Mouse (Mus musculus): Measurements from ENCODE around the gene Unc50. TPM values are rescaled to one million over a fixed set of nuclear protein-coding genes. Genes with fewer than 3 reads are reported as not detected.

Gene Unc50
- polyA plus RNA-seq, 1 experiment: 49.1 TPM

- no peak overlapping the region for H3K27ac ChIP-seq (ENCODE audit: control insufficient read depth, insufficient read depth, low read length)
Observed at GRCm38 (mm10) chr1:37474634-37475190, 44.8 kb downstream of the Unc50 start.

DNA sequence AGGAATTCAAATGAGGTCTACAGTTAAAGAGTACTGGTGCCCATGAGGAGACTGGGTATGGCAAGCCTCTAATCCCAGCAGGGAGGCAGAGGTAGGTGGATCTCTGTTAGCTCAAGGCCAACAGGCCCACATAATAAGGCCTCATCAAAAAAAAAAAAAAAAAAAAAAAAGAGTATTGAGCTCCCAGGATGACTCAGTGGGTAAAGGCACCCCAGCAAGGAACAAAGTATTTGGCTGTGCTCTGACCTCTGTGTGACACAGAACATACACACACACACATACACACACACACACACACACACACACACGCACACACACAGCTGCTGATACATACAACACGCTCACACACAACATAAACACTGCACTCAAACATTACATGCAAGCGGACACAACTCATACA lies 45.4 kb downstream of the Unc50 start:
- Histone ChIP-seq H3K4me1 (replicated peaks; ENCODE audit: control insufficient read depth, insufficient read depth, low read length) (peaks cover 64% of the 10 kb centered on the region), H3K4me3 (ENCODE audit: control insufficient read depth, insufficient read depth, low read length) (no peak overlapping the region), H3K36me3 (ENCODE audit: control insufficient read depth, insufficient read depth, low read length) (no peaks in the 10 kb centered on the region), H3K27ac (ENCODE audit: control insufficient read depth, insufficient read depth, low read length) (no peak overlapping the region), H3K27me3 (ENCODE audit: control insufficient read depth, insufficient read depth, low read length) (no peaks in the 10 kb centered on the region)
- TF ChIP-seq POLR2A (IDR thresholded peaks at IDR 0.05; ENCODE audit: control insufficient read depth, extremely low read depth, insufficient read depth, low read length, poor library complexity) (no peak), CTCF (IDR thresholded peaks at IDR 0.05; ENCODE audit: borderline replicate concordance, control insufficient read depth, extremely low read depth, insufficient read depth, low read length, poor library complexity) (no peak)
- 91% methylated on average over 3 of the region's 3 CpGs for WGBS
- no peak for DNase-seq

More at GRCm38 (mm10) chr1:37474634-37475190, 44.8 kb downstream of the Unc50 start:
- no peak for DNase-seq
- Histone ChIP-seq H3K4me3 (ENCODE audit: control insufficient read depth, insufficient read depth, low read length) (no peak overlapping the region), H3K27me3 (ENCODE audit: control insufficient read depth, insufficient read depth, low read length) (no peaks in the 10 kb centered on the region), H3K36me3 (ENCODE audit: control insufficient read depth, insufficient read depth, low read length) (no peaks in the 10 kb centered on the region), H3K4me1 (replicated peaks; ENCODE audit: control insufficient read depth, insufficient read depth, low read length) (peaks cover 60% of the 10 kb centered on the region)
- WGBS: 50% methylated on average over 6 of the region's 6 CpGs
- no peak for TF ChIP-seq CTCF (IDR thresholded peaks at IDR 0.05; ENCODE audit: borderline replicate concordance, control insufficient read depth, extremely low read depth, insufficient read depth, low read length, poor library complexity)
- no peak for TF ChIP-seq POLR2A (IDR thresholded peaks at IDR 0.05; ENCODE audit: control insufficient read depth, extremely low read depth, insufficient read depth, low read length, poor library complexity)

- TF ChIP-seq CTCF (IDR thresholded peaks at IDR 0.05; ENCODE audit: borderline replicate concordance, control insufficient read depth, extremely low read depth, insufficient read depth, low read length, poor library complexity) (no peak), POLR2A (IDR thresholded peaks at IDR 0.05; ENCODE audit: control insufficient read depth, extremely low read depth, insufficient read depth, low read length, poor library complexity) (no peak)
- Histone ChIP-seq H3K4me3 (ENCODE audit: control insufficient read depth, insufficient read depth, low read length) (no peak overlapping the region), H3K36me3 (ENCODE audit: control insufficient read depth, insufficient read depth, low read length) (no peaks in the 10 kb centered on the region), H3K4me1 (replicated peaks; ENCODE audit: control insufficient read depth, insufficient read depth, low read length) (peaks cover 64% of the 10 kb centered on the region), H3K27me3 (ENCODE audit: control insufficient read depth, insufficient read depth, low read length) (no peaks in the 10 kb centered on the region), H3K27ac (ENCODE audit: control insufficient read depth, insufficient read depth, low read length) (peak overlapping the region; percentile 83; the same call in 1 of the 2 replicates)
- peak; percentile 30 for DNase-seq
- 53% methylated on average over 5 of the region's 5 CpGs for WGBS
Observed at GRCm38 (mm10) chr1:37477250-37477649, 47.3 kb downstream of the Unc50 start.

DNA sequence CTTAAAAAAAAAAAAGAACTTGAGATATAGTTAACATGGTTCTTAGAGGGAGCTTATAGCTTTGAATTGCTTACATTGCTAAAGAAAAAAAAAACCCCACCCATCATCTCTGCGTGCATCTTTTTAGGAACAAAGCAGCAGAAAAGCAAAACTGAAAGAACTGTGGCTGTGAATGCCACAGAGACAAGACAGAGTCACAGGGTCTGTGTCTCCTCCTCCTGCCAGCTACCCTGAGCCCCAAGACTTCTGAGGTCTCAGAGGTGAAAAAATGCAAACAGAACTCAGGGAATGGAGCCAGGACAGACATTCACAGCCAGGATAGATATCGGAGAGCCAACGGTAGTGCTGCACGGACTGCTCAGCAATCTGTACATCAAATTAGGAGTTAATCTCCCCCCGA lies 48.0 kb downstream of the Unc50 start:
- peak; percentile 39 for DNase-seq
- H3K4me1 ChIP-seq (replicated peaks; ENCODE audit: control insufficient read depth, insufficient read depth, low read length): peaks cover 58% of the 10 kb centered on the region
- peak overlapping the region; percentile 83 for H3K27ac ChIP-seq (ENCODE audit: control insufficient read depth, insufficient read depth, low read length)
- no peaks in the 10 kb centered on the region for H3K36me3 ChIP-seq (ENCODE audit: control insufficient read depth, insufficient read depth, low read length)
- WGBS: 1% methylated on average over 5 of the region's 5 CpGs
- no peaks in the 10 kb centered on the region for H3K27me3 ChIP-seq (ENCODE audit: control insufficient read depth, insufficient read depth, low read length)
- TF ChIP-seq POLR2A (IDR thresholded peaks at IDR 0.05; ENCODE audit: control insufficient read depth, extremely low read depth, insufficient read depth, low read length, poor library complexity) (no peak), CTCF (IDR thresholded peaks at IDR 0.05; ENCODE audit: borderline replicate concordance, control insufficient read depth, extremely low read depth, insufficient read depth, low read length, poor library complexity) (no peak)
- peak overlapping the region; percentile 13; the same call in 1 of the 2 replicates for H3K4me3 ChIP-seq (ENCODE audit: control insufficient read depth, insufficient read depth, low read length)

DNA sequence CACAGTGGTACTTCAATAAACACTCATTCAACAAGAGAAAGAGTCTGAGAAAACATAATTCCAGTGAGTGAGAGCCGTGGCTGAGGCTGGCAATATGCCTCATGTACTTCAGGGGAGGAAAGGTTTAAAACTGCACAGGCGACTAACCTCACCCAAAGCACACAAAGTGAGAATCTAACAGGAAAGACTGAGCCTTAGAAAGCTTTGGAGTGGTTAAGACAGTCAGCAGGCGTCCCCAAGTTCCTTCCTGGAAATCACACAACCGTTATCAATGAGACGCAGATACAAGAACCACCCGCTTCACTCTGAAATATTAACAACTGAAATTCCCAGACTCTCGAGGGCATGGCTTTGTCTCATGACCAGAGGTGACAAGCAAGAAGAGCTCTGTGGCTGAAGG lies 48.5 kb downstream of the Unc50 start:
- peak; percentile 26 for DNase-seq
- WGBS: under 1% methylated on average over 7 of the region's 7 CpGs
- no peaks in the 10 kb centered on the region for H3K36me3 ChIP-seq (ENCODE audit: control insufficient read depth, insufficient read depth, low read length)
- H3K4me3 ChIP-seq (ENCODE audit: control insufficient read depth, insufficient read depth, low read length): no peak overlapping the region
- H3K4me1 ChIP-seq (replicated peaks; ENCODE audit: control insufficient read depth, insufficient read depth, low read length): peaks cover 55% of the 10 kb centered on the region
- TF ChIP-seq CTCF (IDR thresholded peaks at IDR 0.05; ENCODE audit: borderline replicate concordance, control insufficient read depth, extremely low read depth, insufficient read depth, low read length, poor library complexity): no peak
- no peak for TF ChIP-seq POLR2A (IDR thresholded peaks at IDR 0.05; ENCODE audit: control insufficient read depth, extremely low read depth, insufficient read depth, low read length, poor library complexity)
- no peaks in the 10 kb centered on the region for H3K27me3 ChIP-seq (ENCODE audit: control insufficient read depth, insufficient read depth, low read length)
- peak overlapping the region; percentile 83 for H3K27ac ChIP-seq (ENCODE audit: control insufficient read depth, insufficient read depth, low read length)

GRCm38 (mm10) chr1:37479074-37479473 lies 49.1 kb downstream of the Unc50 start:
- Histone ChIP-seq H3K27me3 (ENCODE audit: control insufficient read depth, insufficient read depth, low read length) (no peaks in the 10 kb centered on the region), H3K4me1 (replicated peaks; ENCODE audit: control insufficient read depth, insufficient read depth, low read length) (peaks cover 49% of the 10 kb centered on the region), H3K36me3 (ENCODE audit: control insufficient read depth, insufficient read depth, low read length) (no peaks in the 10 kb centered on the region), H3K4me3 (ENCODE audit: control insufficient read depth, insufficient read depth, low read length) (no peak overlapping the region), H3K27ac (ENCODE audit: control insufficient read depth, insufficient read depth, low read length) (no peak overlapping the region; the same call in 1 of the 2 replicates)
- TF ChIP-seq POLR2A (IDR thresholded peaks at IDR 0.05; ENCODE audit: control insufficient read depth, extremely low read depth, insufficient read depth, low read length, poor library complexity) (no peak), CTCF (IDR thresholded peaks at IDR 0.05; ENCODE audit: borderline replicate concordance, control insufficient read depth, extremely low read depth, insufficient read depth, low read length, poor library complexity) (no peak)
- WGBS: 11% methylated on average over 9 of the region's 9 CpGs
- DNase-seq: peak; percentile 78
